In the genomic region with DNA sequence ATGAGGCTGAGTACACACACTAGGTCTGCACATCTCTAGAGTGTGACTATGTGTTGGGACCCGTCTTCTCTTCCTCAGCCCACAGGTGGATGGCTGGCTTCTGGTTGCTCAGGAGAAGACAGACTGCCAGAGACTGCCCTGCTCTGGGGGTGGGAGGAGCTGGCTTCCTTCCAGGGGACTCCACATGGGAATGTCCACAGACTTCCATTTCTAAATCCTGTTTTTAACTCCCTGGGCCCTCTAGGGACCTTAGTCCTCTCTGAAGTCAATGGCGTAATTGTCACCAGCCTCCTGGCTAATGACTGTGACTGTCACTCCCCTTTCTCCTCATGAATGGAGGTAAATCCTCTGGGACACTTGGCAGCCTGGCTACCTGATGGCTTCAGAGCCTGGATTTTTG, we compare ENCODE assay signal across 14 mouse cellular contexts. TPM values are rescaled to one million over a fixed set of nuclear protein-coding genes. Genes with fewer than 3 reads are reported as not detected.
DNase-seq lines count a peak whose midpoint lies in the region; ATAC-seq and TF ChIP-seq lines count a peak whose summit lies in the region.
"Had no signal": no experiment of that assay in that cellular context is flagged by ENCODE, and none has a peak within 500 bp of the region (broad histone marks: within the 10 kb centered on the region; RNA-seq: fewer than 3 reads in every experiment).

No protein-coding gene starts in this region.

- H3K9me3 ChIP-seq in kidney, embryonic 14.5 days (ENCODE audit: control insufficient read depth, low read length): no peaks in the 10 kb centered on the region
- H3K9me3 ChIP-seq in embryonic facial prominence, embryonic 10.5 days: peaks cover 5% of the 10 kb centered on the region; the same call in 1 of the 2 replicates
- H3K9me3 ChIP-seq: forebrain, embryonic 15.5 days; limb, embryonic 15.5 days had no signal

- H3K27me3 ChIP-seq in cerebellum, adult 2 months (ENCODE audit: control insufficient read depth, insufficient read depth, low read length): no peaks in the 10 kb centered on the region
- H3K27me3 ChIP-seq in kidney, embryonic 14.5 days (ENCODE audit: control insufficient read depth, insufficient read depth, low read length): no peaks in the 10 kb centered on the region
- no peaks in the 10 kb centered on the region for H3K27me3 ChIP-seq in embryonic facial prominence, embryonic 10.5 days (replicated peaks; ENCODE audit: low read depth, poor library complexity, severe bottlenecking)
- H3K27me3 ChIP-seq: forebrain, embryonic 15.5 days; limb, embryonic 15.5 days had no signal

- no peak overlapping the region for H3K27ac ChIP-seq in cerebellum, adult 2 months (ENCODE audit: insufficient read depth, low read length)
- no peak overlapping the region for H3K27ac ChIP-seq in kidney, embryonic 14.5 days (ENCODE audit: low read depth, low read length)
- H3K27ac ChIP-seq in embryonic facial prominence, embryonic 10.5 days (replicated peaks): peak overlapping the region; percentile 61; the same call in 1 of the 2 replicates
- H3K27ac ChIP-seq: forebrain, embryonic 15.5 days; layer of hippocampus, adult 2 months; limb, embryonic 15.5 days had no signal

- TF ChIP-seq CTCF in cerebellum, adult 2 months (IDR thresholded peaks at IDR 0.05; ENCODE audit: borderline replicate concordance, insufficient read depth, low read depth, low read length): no peak

- H3K4me1 ChIP-seq in cerebellum, adult 2 months (ENCODE audit: control insufficient read depth, insufficient read depth, low read length): no peaks in the 10 kb centered on the region
- peaks cover 17% of the 10 kb centered on the region for H3K4me1 ChIP-seq in kidney, embryonic 14.5 days (ENCODE audit: control insufficient read depth, insufficient read depth, low read length)
- H3K4me1 ChIP-seq in embryonic facial prominence, embryonic 10.5 days: peaks cover 65% of the 10 kb centered on the region
- H3K4me1 ChIP-seq: forebrain, embryonic 15.5 days had no signal

- H3K9ac ChIP-seq in kidney, embryonic 14.5 days (ENCODE audit: low read depth, low read length): no peak overlapping the region
- H3K9ac ChIP-seq: forebrain, embryonic 15.5 days; limb, embryonic 15.5 days had no signal

- no peak overlapping the region for H3K4me3 ChIP-seq in cerebellum, adult 2 months (replicated peaks; ENCODE audit: insufficient read depth, low read depth, low read length)
- H3K4me3 ChIP-seq in kidney, embryonic 14.5 days (ENCODE audit: low read length): no peak overlapping the region
- no peak overlapping the region for H3K4me3 ChIP-seq in embryonic facial prominence, embryonic 10.5 days
- H3K4me3 ChIP-seq: forebrain, embryonic 15.5 days; layer of hippocampus, adult 2 months; limb, embryonic 15.5 days had no signal

- DNase-seq in cerebellum, postnatal 14 days: peak; percentile 18 to 35
- DNase-seq in cerebellum, adult 2 months: no peak
- DNase-seq in kidney, adult 8-10 months: no peak
- DNase-seq in embryonic facial prominence, embryonic 10.5 days (ENCODE audit: low spot score): no peak
- peak; percentile 46 to 57 for DNase-seq in kidney, postnatal 25 days
- no peak for DNase-seq in layer of hippocampus, postnatal 14 days (ENCODE audit: low spot score in 2 of 2)
- no peak for DNase-seq in embryo, embryonic 9.5 days (ENCODE audit: extremely low spot score)
- DNase-seq: gastrocnemius, postnatal 36 days; spleen, adult 18-20 months had no signal

- no peak overlapping the region for H3K4me2 ChIP-seq in kidney, embryonic 14.5 days (replicated peaks; ENCODE audit: low read depth, low read length)
- H3K4me2 ChIP-seq: forebrain, embryonic 15.5 days; limb, embryonic 15.5 days had no signal

- TF ChIP-seq POLR2A in cerebellum, adult 2 months (IDR thresholded peaks at IDR 0.05; ENCODE audit: borderline replicate concordance, insufficient read depth, low read length): no peak

- peaks cover 16% of the 10 kb centered on the region; the same call in 1 of the 2 replicates for H3K36me3 ChIP-seq in kidney, embryonic 14.5 days (ENCODE audit: control insufficient read depth, insufficient read depth, low read length)
- peaks cover 35% of the 10 kb centered on the region for H3K36me3 ChIP-seq in embryonic facial prominence, embryonic 10.5 days (replicated peaks)
- H3K36me3 ChIP-seq: forebrain, embryonic 15.5 days had no signal

- 0 out of 2 replicates have a peak, but pooled peaks have one; percentile 18 for ATAC-seq in kidney, embryonic 14.5 days (ENCODE audit: low FRiP score, low TSS enrichment)
- ATAC-seq: forebrain, embryonic 15.5 days had no signal

- WGBS in cerebellum, adult 2 months: 20% methylated on average over 2 of the region's 2 CpGs
- WGBS in kidney, embryonic 14.5 days: 42% methylated on average over 2 of the region's 2 CpGs
- WGBS in embryonic facial prominence, embryonic 10.5 days: 46% methylated on average over 2 of the region's 2 CpGs

RNA-seq across cellular contexts. Expression of gene Itga9, which starts 45.4 kb away (rescaled TPM):
- 1.6 and 2.2 TPM in 2 replicates for polyA plus RNA-seq in cerebellum, adult 2 months (2012; rRNA removed)
- polyA plus RNA-seq in kidney, embryonic 14.5 days (2014; fragmentation: Nextera tagmentation; extraction: Ambion mirVana): 16.6 and 31.9 TPM in 2 replicates
- polyA plus RNA-seq in embryonic facial prominence, embryonic 10.5 days (2016; fragmentation: Nextera tagmentation; extraction: Ambion mirVana): 11.9 and 13.4 TPM in 2 replicates
- 10 to 100 TPM in 1 of 2 experiments, 1 to 10 TPM in 1; 6.1 to 11.2 TPM for total RNA-seq in layer of hippocampus, postnatal 14 days (2021)
- polyA plus RNA-seq: C2C12 had no signal

Comparison
In these comparisons a context has a peak if more than half of its experiments do, and no peak if none do; other contexts are left out.
1. DNase-seq: peak in cerebellum, postnatal 14 days (2 of 2) and kidney, postnatal 25 days (2 of 2); none in cerebellum, adult 2 months (0 of 2), kidney, adult 8-10 months (0 of 2), embryonic facial prominence, embryonic 10.5 days (single experiment), layer of hippocampus, postnatal 14 days (0 of 2) and embryo, embryonic 9.5 days (single experiment).